Mouse (Mus musculus): Measurements from ENCODE around the gene Abcc4.

- no peak for TF ChIP-seq CTCF (IDR thresholded peaks at IDR 0.05; ENCODE audit: low read depth, low read length)
- TF ChIP-seq TAL1 (conservative IDR thresholded peaks at IDR 0.05; ENCODE audit: low read depth, low read length), result no peak
These were observed 97.7 kb downstream of the Abcc4 start for GRCm38 (mm10) chr14:118608317-118608716.
